Comparison of ENCODE assay signal across 13 mouse cellular contexts in the genomic region with DNA sequence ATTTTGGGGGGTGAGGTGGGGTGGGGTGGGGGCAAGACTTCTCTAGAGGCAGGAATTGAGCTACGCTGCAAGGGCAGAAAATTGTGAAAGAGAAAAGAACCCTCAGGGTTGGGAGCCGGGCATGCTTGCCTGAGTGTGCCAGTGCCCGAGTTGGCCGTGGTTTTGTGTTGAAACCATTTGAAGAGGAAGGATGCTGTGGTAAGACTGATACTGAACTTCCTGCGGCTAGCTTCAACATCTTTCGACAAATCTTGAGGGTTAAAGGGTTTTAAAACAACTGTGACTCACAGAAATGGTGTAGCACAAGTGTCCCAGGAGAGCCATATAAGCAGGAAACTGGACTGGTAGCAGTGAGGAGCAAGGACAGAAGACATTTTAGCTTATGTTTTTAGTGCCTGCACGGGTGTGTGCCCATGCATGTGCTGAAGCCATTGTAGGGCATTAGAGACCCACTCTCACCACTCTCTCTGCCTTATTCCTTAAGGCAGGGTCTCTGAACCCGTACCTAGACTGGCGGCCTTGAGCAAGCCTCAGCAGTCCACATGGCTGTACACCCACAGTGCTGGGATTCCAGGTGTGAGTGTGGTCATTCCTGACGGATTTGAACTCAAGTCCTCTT. TPM values are rescaled to one million over a fixed set of nuclear protein-coding genes. Genes with fewer than 3 reads are reported as not detected.
DNase-seq lines count a peak whose midpoint lies in the region; ATAC-seq and TF ChIP-seq lines count a peak whose summit lies in the region.
"Had no signal": no experiment of that assay in that cellular context is flagged by ENCODE, and none has a peak within 500 bp of the region (broad histone marks: within the 10 kb centered on the region; RNA-seq: fewer than 3 reads in every experiment).

No protein-coding gene starts in this region.

- no peaks in the 10 kb centered on the region for H3K27me3 ChIP-seq in hindbrain, postnatal 0 days (ENCODE audit: insufficient read depth, low read length)
- H3K27me3 ChIP-seq in hindbrain, embryonic 16.5 days (replicated peaks; ENCODE audit: control insufficient read depth, insufficient read depth, low read length) = no peaks in the 10 kb centered on the region

- 90% methylated on average over 10 of the region's 10 CpGs for WGBS in hindbrain, postnatal 0 days
- 89% methylated on average over 10 of the region's 10 CpGs for WGBS in hindbrain, embryonic 16.5 days
- 4% methylated on average over 10 of the region's 10 CpGs for WGBS in macrophage (ENCODE audit: missing documents)

- no peak for TF ChIP-seq CTCF in hindbrain, postnatal 0 days (IDR thresholded peaks at IDR 0.05; ENCODE audit: low read depth)
- no peak for TF ChIP-seq CTCF in bone marrow macrophage, adult 2 months (IDR thresholded peaks at IDR 0.05; ENCODE audit: low read depth, low read length)

- H3K4me1 ChIP-seq in hindbrain, postnatal 0 days (ENCODE audit: insufficient read depth, low read length) = peaks cover 7% of the 10 kb centered on the region
- H3K4me1 ChIP-seq in hindbrain, embryonic 16.5 days (ENCODE audit: control insufficient read depth, insufficient read depth, low read depth, low read length) = peaks cover 12% of the 10 kb centered on the region
- peaks cover 44% of the 10 kb centered on the region for H3K4me1 ChIP-seq in bone marrow macrophage, adult 2 months (ENCODE audit: control insufficient read depth, insufficient read depth, low read length)

- no peak for TF ChIP-seq POLR2A in bone marrow macrophage, adult 2 months (IDR thresholded peaks at IDR 0.05; ENCODE audit: borderline replicate concordance, low read depth, low read length)

- DNase-seq in hindbrain, postnatal 0 days (ENCODE audit: low spot score) = no peak
- DNase-seq in 3T3-L1 (ENCODE audit: low read depth, low spot score) = peak; percentile 52
- no peak for DNase-seq in ovary, postnatal 14 days (ENCODE audit: low spot score)
- no peak for DNase-seq in frontal cortex, adult 2 months (ENCODE audit: extremely low spot score in 1 of 2, low spot score in 1 of 2)
- DNase-seq in urinary bladder, postnatal 4 days (ENCODE audit: low spot score in 2 of 2) = no peak
- DNase-seq: gastrocnemius, adult 2 months; kidney, adult 2 months had no signal

- no peaks in the 10 kb centered on the region for H3K9me3 ChIP-seq in hindbrain, postnatal 0 days (ENCODE audit: low read length)
- H3K9me3 ChIP-seq in hindbrain, embryonic 16.5 days (ENCODE audit: control insufficient read depth, low read length) = no peaks in the 10 kb centered on the region

- H3K36me3 ChIP-seq in hindbrain, postnatal 0 days (ENCODE audit: insufficient read depth, low read length) = peaks cover 25% of the 10 kb centered on the region
- H3K36me3 ChIP-seq in hindbrain, embryonic 16.5 days (ENCODE audit: control insufficient read depth, insufficient read depth, low read length) = peaks cover 24% of the 10 kb centered on the region
- H3K36me3 ChIP-seq in macrophage (ENCODE audit: inconsistent target) = peaks cover 23% of the 10 kb centered on the region

- no peak overlapping the region for H3K27ac ChIP-seq in hindbrain, postnatal 0 days
- H3K27ac ChIP-seq in hindbrain, embryonic 16.5 days (ENCODE audit: low read depth, low read length) = no peak overlapping the region
- H3K27ac ChIP-seq in bone marrow macrophage, adult 2 months (ENCODE audit: insufficient read depth, low read depth, low read length) = peak overlapping the region; percentile 81
- peak overlapping the region; percentile 91 for H3K27ac ChIP-seq in macrophage

- H3K4me2 ChIP-seq in hindbrain, postnatal 0 days (ENCODE audit: low read depth, low read length) = peak overlapping the region; percentile 91; the same call in 1 of the 2 replicates
- no peak overlapping the region for H3K4me2 ChIP-seq in hindbrain, embryonic 16.5 days (ENCODE audit: low read length)

- no peak for ATAC-seq in hindbrain, postnatal 0 days
- ATAC-seq in hindbrain, embryonic 16.5 days = no peak

- peaks cover 34% of the 10 kb centered on the region; the same call in 1 of the 2 replicates for H3K79me2 ChIP-seq in macrophage (ENCODE audit: inconsistent target)

- no peak overlapping the region for H3K9ac ChIP-seq in hindbrain, postnatal 0 days (replicated peaks; ENCODE audit: low read length)
- H3K9ac ChIP-seq in hindbrain, embryonic 16.5 days (ENCODE audit: low read depth, low read length) = no peak overlapping the region

- no peak overlapping the region for H3K4me3 ChIP-seq in hindbrain, postnatal 0 days (ENCODE audit: low read length)
- no peak overlapping the region for H3K4me3 ChIP-seq in hindbrain, embryonic 16.5 days (ENCODE audit: low read length)
- no peak overlapping the region for H3K4me3 ChIP-seq in bone marrow macrophage, adult 2 months (ENCODE audit: insufficient read depth, low read length)
- H3K4me3 ChIP-seq in macrophage (ENCODE audit: inconsistent target) = no peak overlapping the region; the same call in 1 of the 2 replicates

RNA-seq across cellular contexts. Expression of gene Lamtor4, which starts 1.8 kb away (rescaled TPM):
- 65.7 and 80.3 TPM in 2 replicates for total RNA-seq in hindbrain, postnatal 0 days (2014; rRNA removed)
- polyA plus RNA-seq in hindbrain, postnatal 0 days (2015; fragmentation: Nextera tagmentation; extraction: Ambion mirVana) = 107 and 110 TPM in 2 replicates
- polyA plus RNA-seq in hindbrain, embryonic 16.5 days (2015; fragmentation: Nextera tagmentation; extraction: Ambion mirVana) = 107 and 120 TPM in 2 replicates
- polyA plus RNA-seq in bone marrow macrophage, adult 2 months (2012; ENCODE audit: insufficient read depth, insufficient read length, missing spikeins) = 96.8 and 106 TPM in 2 replicates
- total RNA-seq in macrophage (2018; cell fraction: chromatin; rRNA removed) = 10 to 100 TPM in 11 of 26 experiments, 1 to 10 TPM in 15; 2.7 to 26.8 (median 9.0) TPM
- total RNA-seq in macrophage (2018; cell fraction: cytosol; rRNA removed) = 10 to 100 TPM; 45.5 to 92.3 (median 68.9) TPM
- 10 to 100 TPM in 24 of 26 experiments, 1 to 10 TPM in 2; 6.3 to 43.1 (median 17.2) TPM for total RNA-seq in macrophage (2018; cell fraction: nucleus; rRNA removed)
- 32.5 to 106 TPM (median 78.4 TPM) in 3 replicates for polyA plus RNA-seq in macrophage (2018)
- 155 and 158 TPM in 2 replicates for polyA plus RNA-seq in frontal cortex, adult 2 months (2012; rRNA removed)

RNA-seq across cellular contexts. Expression of gene BC037034, which starts 6.8 kb away (rescaled TPM):
- 63.1 and 89.3 TPM in 2 replicates for total RNA-seq in hindbrain, postnatal 0 days (2014; rRNA removed)
- polyA plus RNA-seq in hindbrain, postnatal 0 days (2015; fragmentation: Nextera tagmentation; extraction: Ambion mirVana) = 13.2 and 13.5 TPM in 2 replicates
- polyA plus RNA-seq in hindbrain, embryonic 16.5 days (2015; fragmentation: Nextera tagmentation; extraction: Ambion mirVana) = 15.3 and 18.4 TPM in 2 replicates
- polyA plus RNA-seq in bone marrow macrophage, adult 2 months (2012; ENCODE audit: insufficient read depth, insufficient read length, missing spikeins) = 83.8 and 85.1 TPM in 2 replicates
- 100 to 1,000 TPM in 18 of 26 experiments, 10 to 100 TPM in 8; 31.3 to 257 (median 130) TPM for total RNA-seq in macrophage (2018; cell fraction: chromatin; rRNA removed)
- total RNA-seq in macrophage (2018; cell fraction: cytosol; rRNA removed) = 10 to 100 TPM; 14.8 to 38.3 (median 25.4) TPM
- total RNA-seq in macrophage (2018; cell fraction: nucleus; rRNA removed) = 100 to 1,000 TPM in 11 of 26 experiments, 10 to 100 TPM in 15; 36.5 to 244 (median 93.9) TPM
- polyA plus RNA-seq in macrophage (2018) = 25.8 to 46.6 TPM (median 43.8 TPM) in 3 replicates
- 88.8 TPM in 2 replicates for polyA plus RNA-seq in frontal cortex, adult 2 months (2012; rRNA removed)

RNA-seq across cellular contexts. Expression of gene Gal3st4, which starts 15.6 kb away (rescaled TPM):
- 0.97 and 1.5 TPM in 2 replicates for total RNA-seq in hindbrain, postnatal 0 days (2014; rRNA removed)
- polyA plus RNA-seq in hindbrain, postnatal 0 days (2015; fragmentation: Nextera tagmentation; extraction: Ambion mirVana) = 2.1 and 2.5 TPM in 2 replicates
- 2.1 and 2.7 TPM in 2 replicates for polyA plus RNA-seq in hindbrain, embryonic 16.5 days (2015; fragmentation: Nextera tagmentation; extraction: Ambion mirVana)
- not detected in 2 replicates for polyA plus RNA-seq in bone marrow macrophage, adult 2 months (2012; ENCODE audit: insufficient read depth, insufficient read length, missing spikeins)
- total RNA-seq in macrophage (2018; cell fraction: chromatin; rRNA removed) = under 1 TPM in 1 of 26 experiments, not detected in 25; 0.79 TPM
- total RNA-seq in macrophage (2018; cell fraction: cytosol; rRNA removed) = under 1 TPM in 3 of 26 experiments, not detected in 23; 0.08 to 0.11 (median 0.08) TPM
- total RNA-seq in macrophage (2018; cell fraction: nucleus; rRNA removed) = under 1 TPM in 1 of 26 experiments, not detected in 25; 0.26 TPM
- polyA plus RNA-seq in macrophage (2018) = 0.12 TPM in 1 of 3 replicates, not detected in the others
- polyA plus RNA-seq in frontal cortex, adult 2 months (2012; rRNA removed) = 3.4 and 4.1 TPM in 2 replicates
- polyA plus RNA-seq: G1E had no signal

RNA-seq across cellular contexts. Expression of gene Gm43720, which starts 22.7 kb away (rescaled TPM):
- total RNA-seq in hindbrain, postnatal 0 days (2014; rRNA removed) = not detected in 2 replicates
- polyA plus RNA-seq in hindbrain, postnatal 0 days (2015; fragmentation: Nextera tagmentation; extraction: Ambion mirVana) = 0.08 and 0.13 TPM in 2 replicates
- polyA plus RNA-seq in hindbrain, embryonic 16.5 days (2015; fragmentation: Nextera tagmentation; extraction: Ambion mirVana) = 0.04 and 0.12 TPM in 2 replicates
- not detected in 2 replicates for polyA plus RNA-seq in bone marrow macrophage, adult 2 months (2012; ENCODE audit: insufficient read depth, insufficient read length, missing spikeins)
- not detected for total RNA-seq in macrophage (2018; cell fraction: chromatin; rRNA removed)
- not detected for total RNA-seq in macrophage (2018; cell fraction: cytosol; rRNA removed)
- total RNA-seq in macrophage (2018; cell fraction: nucleus; rRNA removed) = not detected
- not detected in 3 replicates for polyA plus RNA-seq in macrophage (2018)
- 0.14 TPM in 1 of 2 replicates, not detected in the other for polyA plus RNA-seq in frontal cortex, adult 2 months (2012; rRNA removed)
- total RNA-seq: gastrocnemius, adult 2 months; left cerebral cortex, postnatal 36 days had no signal
- polyA plus RNA-seq: G1E; kidney, adult 2 months; neural tube, embryonic 11.5 days had no signal

RNA-seq across cellular contexts. Expression of gene Gpc2, which starts 22.7 kb away (rescaled TPM):
- total RNA-seq in hindbrain, postnatal 0 days (2014; rRNA removed) = 102 and 104 TPM in 2 replicates
- 35.0 and 35.9 TPM in 2 replicates for polyA plus RNA-seq in hindbrain, postnatal 0 days (2015; fragmentation: Nextera tagmentation; extraction: Ambion mirVana)
- 113 and 140 TPM in 2 replicates for polyA plus RNA-seq in hindbrain, embryonic 16.5 days (2015; fragmentation: Nextera tagmentation; extraction: Ambion mirVana)
- polyA plus RNA-seq in bone marrow macrophage, adult 2 months (2012; ENCODE audit: insufficient read depth, insufficient read length, missing spikeins) = 2.9 and 3.3 TPM in 2 replicates
- total RNA-seq in macrophage (2018; cell fraction: chromatin; rRNA removed) = 1 to 10 TPM in 19 of 26 experiments, under 1 TPM in 7; 0.34 to 4.1 (median 1.7) TPM
- total RNA-seq in macrophage (2018; cell fraction: cytosol; rRNA removed) = under 1 TPM in 23 of 26 experiments, not detected in 3; 0.04 to 0.26 (median 0.14) TPM
- total RNA-seq in macrophage (2018; cell fraction: nucleus; rRNA removed) = 1 to 10 TPM in 17 of 26 experiments, under 1 TPM in 9; 0.23 to 4.5 (median 1.4) TPM
- polyA plus RNA-seq in macrophage (2018) = 0.14 to 0.54 TPM (median 0.29 TPM) in 3 replicates
- 10.9 and 11.3 TPM in 2 replicates for polyA plus RNA-seq in frontal cortex, adult 2 months (2012; rRNA removed)
- total RNA-seq: G1E had no signal
- polyA plus RNA-seq: G1E had no signal

Comparison
In these comparisons a context has a peak if more than half of its experiments do, and no peak if none do; other contexts are left out.
1. H3K27ac ChIP-seq: peak in bone marrow macrophage, adult 2 months (single experiment) and macrophage (single experiment); none in hindbrain, postnatal 0 days (single experiment) and hindbrain, embryonic 16.5 days (single experiment).